Mouse (Mus musculus) B cell, adult 62 days (primary cell): Measurements from ENCODE around the gene Stk38l. TPM values are rescaled to one million over a fixed set of nuclear protein-coding genes. Genes with fewer than 3 reads are reported as not detected.

Experiments
- total RNA-seq: library from RNA; stranded (reverse); gene quantifications from 4 replicates; pipeline ENCODE4 v1.2.4, GENCODE M21; 2023

Stk38l gene
- 14.1 to 22.1 TPM (median 19.3 TPM) in 4 replicates for total RNA-seq

DNA sequence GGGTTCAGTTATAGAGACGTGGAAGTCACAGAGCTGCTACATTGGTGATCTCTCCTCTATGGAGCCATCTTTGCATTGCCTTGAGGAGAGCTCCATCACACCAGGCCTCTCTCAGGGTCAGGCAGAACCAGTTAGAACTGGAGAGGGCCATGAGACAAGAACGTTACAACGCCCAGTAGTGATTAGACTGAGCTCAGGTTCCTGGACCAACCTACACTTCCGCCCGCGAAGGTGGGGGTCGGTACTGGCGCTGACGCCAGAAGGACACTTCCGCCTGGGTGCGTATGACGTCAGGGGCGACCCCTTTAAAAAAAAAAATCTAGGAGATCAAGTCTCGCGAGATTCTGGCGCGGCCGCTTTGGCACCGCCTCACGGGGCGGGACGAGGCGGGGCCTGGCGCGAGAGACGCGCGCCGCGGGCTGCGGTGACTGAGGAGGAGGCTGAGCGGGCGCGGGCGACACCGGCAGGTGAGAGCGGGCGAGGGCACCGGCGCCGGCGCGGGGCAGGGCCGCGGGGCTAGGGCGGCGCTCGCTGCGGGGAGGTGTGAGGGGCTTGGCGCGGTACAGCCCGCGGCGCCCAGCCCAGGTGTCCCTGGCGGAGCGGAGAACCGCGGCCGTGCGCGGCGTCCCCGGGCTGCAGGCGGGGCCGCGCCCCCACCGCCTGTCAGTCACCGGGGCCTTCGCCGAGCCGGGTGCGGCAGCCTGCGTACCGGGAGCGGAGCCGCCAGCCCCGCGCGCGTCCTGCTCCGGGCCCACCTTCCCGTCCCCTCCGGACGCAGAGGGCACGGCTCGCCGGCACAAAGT lies at the start of gene Stk38l:
Gene Stk38l, plus strand, starts transcription at position 415 of the 803 bp plus-strand sequence.

DNA sequence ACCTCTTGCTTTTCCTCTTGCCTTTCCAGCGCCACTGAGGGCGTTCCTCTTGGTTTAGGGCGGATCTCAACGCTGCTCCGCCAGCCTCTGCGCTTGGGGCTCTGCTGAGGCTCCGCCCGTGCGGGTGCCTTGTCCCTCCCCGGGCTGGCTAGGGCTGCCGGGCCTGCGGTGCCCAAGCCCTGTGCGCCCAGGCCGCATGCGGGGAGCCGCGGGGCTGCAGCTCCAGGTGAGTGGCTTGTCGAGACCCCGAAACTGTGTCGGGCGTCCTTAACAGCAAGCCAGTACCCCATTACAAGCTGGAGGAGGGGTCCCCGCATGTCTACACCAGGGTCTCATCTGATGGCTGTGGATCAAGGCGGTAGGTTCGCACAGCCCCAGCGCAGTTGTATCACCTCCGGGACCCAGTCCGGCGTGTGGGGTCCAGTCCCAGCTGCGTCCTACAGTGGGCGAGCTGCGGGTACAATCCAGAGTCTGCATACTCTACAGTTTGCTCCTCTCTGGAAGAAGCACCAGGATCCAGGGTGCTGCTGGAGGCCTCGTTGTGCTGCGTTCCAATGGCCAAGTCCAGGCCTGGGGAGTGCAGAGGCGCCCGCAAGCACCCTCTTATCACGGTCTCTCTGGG lies 71.2 kb downstream of the Stk38l start, which contains the start of gene Arntl2:
Gene Arntl2, plus strand, starts transcription at position 132 of the 622 bp plus-strand sequence.

Other genes starting within 250 kb of the Stk38l start
- 167 to 209 TPM (median 192 TPM) in 4 replicates for gene Itpr2, start 222.8 kb upstream of the Stk38l start, total RNA-seq
- 75.4 to 89.8 TPM (median 82.3 TPM) in 4 replicates for gene Fgfr1op2, start 147.8 kb upstream of the Stk38l start, total RNA-seq
- gene Ints13, start 147.2 kb upstream of the Stk38l start, total RNA-seq: 65.0 to 85.5 TPM (median 75.0 TPM) in 4 replicates
- 33.3 to 37.9 TPM (median 34.7 TPM) in 4 replicates for gene Med21, start 82.4 kb upstream of the Stk38l start, total RNA-seq
- gene Tm7sf3, start 82.2 kb upstream of the Stk38l start, total RNA-seq: 7.0 to 8.8 TPM (median 8.3 TPM) in 4 replicates
- gene Arntl2, start 71.1 kb downstream of the Stk38l start, total RNA-seq: 0.40 TPM in 1 of 4 replicates, not detected in the others
- gene Smco2, start 125.1 kb downstream of the Stk38l start, total RNA-seq: not detected in 4 replicates
- 12.3 to 16.8 TPM (median 13.9 TPM) in 4 replicates for gene Ppfibp1, start 163.5 kb downstream of the Stk38l start, total RNA-seq
- not detected in 4 replicates for gene 1700034J05Rik, start 229.4 kb downstream of the Stk38l start, total RNA-seq